Mouse (Mus musculus): ENCODE data around the gene Acot7.

Gene Acot7

GRCm38 (mm10) chr4:152303172-152303571 is 125.2 kb downstream of the Acot7 start:
- DNase-seq: no peak

GRCm38 (mm10) chr4:152304685-152305084 is 126.8 kb downstream of the Acot7 start:
- no peak for DNase-seq

DNA sequence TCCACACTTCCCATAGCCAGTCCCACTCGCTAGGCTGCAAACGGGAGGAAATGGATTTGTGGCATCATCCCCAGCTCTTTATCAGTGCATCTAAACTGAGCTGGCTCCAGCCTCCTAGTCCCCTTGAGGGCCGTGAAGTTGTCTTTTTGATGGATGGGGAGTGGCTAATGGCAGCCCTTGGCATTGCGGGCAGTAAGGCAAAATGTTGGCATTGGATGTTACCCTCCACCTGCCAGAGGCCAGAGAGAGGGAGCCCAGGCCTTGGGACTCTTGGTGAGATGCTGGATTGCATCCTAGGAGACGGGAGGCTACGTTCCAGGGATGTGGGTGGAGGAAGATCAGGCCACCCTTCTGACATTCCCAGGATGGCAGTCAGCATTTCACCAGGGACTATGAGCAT is 128.1 kb downstream of the Acot7 start:
- no peak for DNase-seq

DNA sequence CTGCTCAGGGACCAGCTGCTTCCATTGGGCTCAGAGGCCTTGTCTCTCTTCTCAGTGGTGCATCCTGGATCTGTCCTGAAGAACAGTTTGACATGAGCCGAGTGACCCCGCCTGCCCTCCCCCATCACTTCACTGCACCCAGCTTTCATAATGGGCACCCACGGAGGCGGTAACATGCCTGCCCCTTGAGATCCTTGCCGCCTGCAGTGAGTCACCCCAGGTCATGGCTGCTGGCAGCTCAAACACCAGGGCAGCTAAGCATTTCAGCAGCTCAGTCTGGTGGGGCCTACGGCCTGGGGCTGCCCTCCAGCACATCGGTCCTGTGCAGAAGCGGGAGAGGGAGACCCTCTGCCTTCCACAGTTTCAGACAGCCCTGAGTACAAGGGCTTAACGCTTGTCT is 129.6 kb downstream of the Acot7 start:
- no peak for DNase-seq

- DNase-seq: no peak
These were observed 134.3 kb downstream of the Acot7 start for GRCm38 (mm10) chr4:152312186-152312585.

- no peak for DNase-seq
These were observed 135.3 kb downstream of the Acot7 start for GRCm38 (mm10) chr4:152313211-152313632.

DNA sequence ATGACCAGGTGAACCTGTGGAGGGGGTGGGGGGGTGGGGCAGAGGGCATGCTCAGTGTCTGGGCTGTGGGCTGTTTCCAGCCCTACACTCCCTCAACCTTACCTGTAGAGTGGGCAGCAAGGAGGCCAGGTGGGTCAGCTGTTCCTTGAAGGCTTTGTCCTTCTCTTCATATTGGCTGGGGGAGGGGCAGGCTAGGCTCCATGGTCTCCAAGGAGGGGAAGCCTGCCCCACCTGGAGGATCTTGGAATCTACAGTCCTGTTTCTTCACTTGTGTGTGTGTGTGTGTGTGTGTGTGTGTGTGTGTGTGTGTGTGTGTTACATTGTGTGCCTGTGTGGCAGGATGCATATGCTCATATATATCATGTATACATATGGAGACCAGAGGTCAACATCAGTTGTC is 136.0 kb downstream of the Acot7 start:
- DNase-seq: no peak

DNA sequence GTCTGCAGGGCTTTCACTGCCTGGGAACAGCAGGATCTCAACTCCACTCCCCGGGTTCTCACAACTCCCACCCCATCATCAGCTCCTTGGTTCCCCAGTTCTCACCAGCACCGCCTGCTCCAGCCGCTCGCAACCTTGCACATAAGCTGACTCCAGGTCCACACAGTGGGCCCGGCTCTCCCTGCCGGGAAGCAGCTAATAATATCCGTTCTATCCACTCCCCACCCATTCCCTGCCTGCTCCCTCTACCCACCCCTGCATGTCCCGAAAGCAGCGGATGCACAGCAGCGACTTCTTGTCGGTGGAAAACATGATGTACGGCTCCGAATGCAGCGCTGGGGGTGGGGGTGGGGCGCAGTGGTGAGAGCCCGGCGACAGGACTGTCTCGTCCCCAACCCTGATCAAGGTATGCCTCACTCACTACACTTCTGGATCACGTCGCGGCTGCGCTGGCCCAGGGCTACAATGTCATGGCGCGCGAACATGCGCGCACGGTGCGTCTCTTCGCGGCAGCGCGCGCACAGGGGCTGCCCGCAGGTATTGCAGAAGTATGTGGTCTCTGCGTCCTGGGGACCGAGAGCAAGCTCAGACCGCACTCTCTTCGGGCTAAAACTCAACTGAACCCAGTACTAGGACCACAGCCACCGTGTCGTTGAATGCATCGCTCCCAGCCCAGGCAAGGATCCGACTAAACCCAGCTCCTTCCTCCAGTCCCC is 137.7 kb downstream of the Acot7 start:
- DNase-seq: no peak

DNA sequence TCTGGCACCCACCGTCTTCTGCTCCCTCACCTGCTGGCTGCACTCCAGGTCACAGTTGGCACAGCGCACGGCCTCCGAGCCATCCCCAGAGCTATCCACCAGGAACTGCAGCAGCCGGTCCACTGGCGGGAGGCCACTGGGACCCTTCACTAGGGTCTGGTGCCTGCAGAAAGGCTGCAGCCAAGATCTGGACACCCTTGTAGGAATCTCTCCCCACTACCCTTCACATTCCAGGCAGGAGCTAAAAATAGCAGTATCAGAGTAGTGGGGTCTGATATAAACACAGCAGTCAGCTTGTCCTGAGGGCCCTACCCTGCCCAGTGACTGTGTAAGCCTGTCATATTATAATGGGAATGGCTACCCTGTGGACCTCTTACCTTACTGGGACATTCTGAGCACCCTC is 139.7 kb downstream of the Acot7 start:
- DNase-seq: no peak

DNA sequence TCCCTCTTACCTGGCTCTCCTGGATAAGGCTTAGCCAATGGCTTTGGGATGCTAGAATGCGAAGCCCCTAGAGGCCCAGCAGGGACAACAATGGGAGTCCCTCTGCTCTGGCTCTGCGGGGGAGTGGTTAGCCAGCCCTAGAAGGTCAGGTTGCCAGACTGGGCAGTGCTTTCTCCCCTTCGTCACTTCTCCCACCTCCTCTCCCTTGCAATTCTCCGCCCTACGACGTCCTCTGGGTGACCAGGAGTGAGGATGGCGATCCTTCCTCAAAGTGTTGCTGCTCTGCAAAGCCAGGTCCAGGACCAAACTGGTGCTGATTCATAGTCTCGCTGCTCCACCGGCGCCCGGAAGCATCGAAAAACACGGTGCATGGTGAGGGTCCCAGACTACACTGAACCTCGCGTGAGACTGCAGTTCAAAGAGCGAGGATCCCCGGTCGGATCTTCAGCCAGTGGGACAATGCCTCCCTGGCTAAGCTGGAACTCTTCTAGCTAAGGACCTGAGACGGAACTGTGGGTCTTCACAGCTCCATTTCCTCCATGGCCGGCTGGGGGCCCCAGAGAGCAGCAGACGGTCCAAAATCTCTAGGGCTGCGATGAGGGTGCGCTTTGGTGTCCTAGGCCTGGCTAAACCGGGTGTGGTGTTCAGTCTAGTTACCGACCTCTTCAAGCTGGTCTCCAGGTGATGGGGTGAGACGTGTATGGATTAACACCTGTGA is 140.7 kb downstream of the Acot7 start, which contains the start of gene Rnf207:
Rnf207 (minus strand) TSS at position 477 of the 718 bp plus-strand sequence.
- DNase-seq: peak; percentile 56
